Mouse (Mus musculus): ENCODE measurements at regions not wholly inside any gene's neighbourhood (a gene's known extent, or its start where the extent isn't known, plus 50 kb on each side); places are given as distances from the start of the nearest gene placed in this dataset.

GRCm38 (mm10) chr19:14795910-14796309 is 198.1 kb upstream of the Tle4 start:
- no peak for DNase-seq (ENCODE audit: low spot score in 2 of 2)

DNA sequence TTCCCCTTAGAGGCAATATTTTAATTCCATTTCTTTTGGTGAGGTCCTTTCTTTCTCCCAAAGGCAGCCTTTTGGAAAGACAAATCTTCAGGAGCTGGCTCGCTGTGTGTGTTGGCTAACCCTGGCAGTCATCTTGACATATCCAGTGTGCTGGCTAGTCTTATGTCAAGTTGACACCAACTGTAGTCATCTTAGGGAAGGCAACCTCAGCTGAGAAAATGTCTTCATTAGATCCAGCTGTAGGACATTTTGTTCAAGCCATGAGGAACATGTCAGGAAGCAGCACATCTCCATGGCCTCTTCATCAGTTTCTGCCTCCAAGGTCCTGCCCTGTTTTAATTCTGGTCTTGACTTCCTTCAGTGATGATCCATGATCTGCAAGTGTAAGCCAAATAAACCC is 192.1 kb upstream of the Tle4 start:
- no peak for DNase-seq (ENCODE audit: low spot score in 2 of 2)

- no peak for DNase-seq (ENCODE audit: low spot score in 2 of 2)
Measured at GRCm38 (mm10) chr19:14788630-14789029, 190.8 kb upstream of the Tle4 start.

DNA sequence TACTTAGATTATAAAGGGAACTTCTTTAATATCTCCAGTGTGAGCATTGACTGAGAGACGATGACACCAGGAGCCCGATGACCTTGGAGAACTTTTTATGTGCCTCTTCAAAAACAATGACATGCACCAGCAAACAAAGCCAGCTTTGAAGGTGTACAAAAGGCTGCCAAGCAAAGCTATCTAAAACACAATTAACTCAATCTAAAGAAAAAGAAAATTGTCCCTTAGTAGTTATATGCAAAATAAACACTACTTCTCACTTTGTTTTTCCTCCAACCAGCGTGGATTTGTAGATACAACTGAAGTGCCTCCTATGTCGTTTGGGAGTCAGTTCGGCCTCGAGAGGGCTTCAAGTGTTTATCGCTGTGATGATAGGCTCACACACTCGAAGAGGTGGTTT is 189.0 kb upstream of the Tle4 start:
- no peak for DNase-seq (ENCODE audit: low spot score in 2 of 2)

DNA sequence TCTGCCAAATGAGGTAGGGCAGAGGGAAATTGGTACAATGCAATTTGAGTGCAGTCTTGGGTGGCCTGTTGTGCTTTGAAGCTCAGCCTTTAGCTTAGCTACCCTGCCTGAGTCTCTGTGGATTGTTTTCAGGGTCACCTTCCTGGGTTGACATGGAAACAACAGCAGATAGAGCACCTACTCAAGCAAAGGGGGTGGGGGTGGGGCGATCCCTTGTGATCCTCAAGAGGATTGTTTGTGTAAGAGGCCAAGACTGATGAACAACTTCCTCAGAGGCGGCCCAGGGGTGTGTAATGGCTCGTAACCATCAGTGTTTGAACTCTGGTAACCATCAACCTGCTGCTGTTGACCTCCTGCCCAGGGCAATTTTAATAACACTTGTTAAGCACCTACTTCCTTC is 187.8 kb upstream of the Tle4 start:
- no peak for DNase-seq (ENCODE audit: low spot score in 2 of 2)

DNA sequence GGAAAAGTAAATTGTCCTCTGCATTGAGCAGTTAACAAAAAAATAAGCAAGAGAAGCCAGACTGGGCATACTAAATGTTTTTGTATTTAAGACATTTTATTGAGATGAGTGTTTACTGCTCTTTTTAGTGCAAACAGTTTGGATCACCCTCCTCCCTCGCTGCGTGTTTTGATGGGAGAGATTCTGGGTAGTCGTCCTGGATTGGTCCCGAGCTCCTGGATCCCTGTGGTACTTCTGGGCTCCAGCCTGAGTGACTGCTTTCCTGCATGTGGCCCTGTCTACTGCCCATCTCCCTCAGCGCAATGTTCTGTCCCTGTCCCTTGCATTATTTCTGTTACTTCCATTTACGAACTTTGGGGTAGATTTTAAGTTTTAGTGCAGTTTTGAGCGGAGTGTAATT is 179.9 kb upstream of the Tle4 start:
- DNase-seq (ENCODE audit: low spot score in 2 of 2): no peak

DNA sequence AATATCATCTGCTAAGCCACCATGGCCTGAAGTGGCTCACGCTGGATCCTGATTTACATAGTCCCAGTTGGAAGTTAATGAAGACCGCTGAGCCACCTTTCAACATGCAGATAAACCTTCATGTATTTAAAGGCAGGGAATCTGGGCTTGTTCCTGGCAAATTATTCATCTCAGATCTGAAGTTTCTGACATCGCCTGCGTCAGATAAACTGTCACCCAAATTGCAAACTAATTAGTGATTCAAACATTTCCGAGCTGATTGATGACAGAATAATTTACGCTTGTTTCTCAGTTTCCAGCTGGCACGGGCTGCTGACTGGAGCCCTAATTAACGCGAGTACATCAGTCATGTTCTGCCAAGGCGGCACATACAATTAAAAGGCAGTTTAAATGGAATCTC is 179.3 kb upstream of the Tle4 start:
- DNase-seq (ENCODE audit: low spot score in 2 of 2): peak; percentile 12 to 34

DNA sequence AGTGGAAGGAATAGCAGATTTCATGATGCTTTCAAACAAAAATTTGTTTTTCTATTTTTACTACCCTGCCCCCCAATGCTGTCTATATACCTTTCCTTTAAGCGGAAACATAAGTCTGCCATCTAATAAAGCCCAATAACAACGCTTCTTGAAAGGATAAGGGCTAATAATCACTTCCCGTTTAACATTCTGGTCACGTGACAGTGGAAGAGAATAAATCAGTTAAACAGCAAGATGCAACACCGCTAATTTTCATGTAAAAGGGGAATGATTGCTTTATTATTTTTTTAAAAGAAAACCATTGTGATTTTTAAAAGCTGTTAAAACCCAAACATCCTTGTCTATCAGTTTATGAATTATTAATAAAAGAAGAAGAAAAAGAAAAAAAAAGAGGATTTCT is 178.9 kb upstream of the Tle4 start:
- DNase-seq (ENCODE audit: low spot score in 2 of 2): no peak

DNA sequence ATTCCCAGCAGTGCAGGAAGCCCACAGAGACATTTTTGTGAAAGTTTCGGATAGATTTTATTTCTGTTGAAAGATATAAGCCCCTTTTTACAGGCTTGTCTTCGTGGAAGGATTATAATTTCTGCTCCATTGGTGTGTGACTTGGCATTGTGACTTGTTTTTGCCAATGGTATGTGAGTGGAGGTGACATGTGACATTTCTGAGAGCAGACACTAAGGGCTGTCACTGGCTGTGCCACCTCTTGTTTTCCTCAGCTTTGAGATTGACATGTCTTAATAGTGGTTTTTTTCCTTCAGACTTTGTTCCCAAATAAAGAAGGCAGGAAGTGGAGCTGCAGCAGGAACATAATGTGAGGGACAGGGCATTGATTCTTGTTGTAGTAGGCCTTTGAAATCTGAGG is 174.9 kb upstream of the Tle4 start:
- DNase-seq (ENCODE audit: low spot score in 2 of 2): no peak

DNA sequence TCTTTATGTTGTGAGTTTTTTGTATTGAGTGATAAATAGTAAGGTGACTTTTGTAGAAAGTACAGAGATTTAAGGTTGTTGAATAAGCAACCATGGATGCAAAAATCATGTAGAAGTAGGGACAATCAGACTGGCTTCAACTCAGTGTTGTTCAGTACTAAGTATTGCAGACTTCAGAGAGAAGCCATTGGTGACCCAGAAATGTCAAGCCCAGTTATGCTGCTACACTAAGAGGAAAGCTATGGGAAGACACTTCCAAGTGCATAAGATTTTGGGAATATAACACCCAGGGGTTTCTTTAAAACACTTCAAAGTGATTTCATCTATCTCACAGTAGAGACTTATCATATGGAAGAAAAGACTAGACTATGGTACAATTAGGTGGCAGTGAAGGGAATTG is 154.8 kb upstream of the Tle4 start:
- DNase-seq (ENCODE audit: low spot score in 2 of 2): no peak

GRCm38 (mm10) chr19:14742361-14742760 is 144.5 kb upstream of the Tle4 start:
- no peak for DNase-seq (ENCODE audit: low spot score in 2 of 2)

- no peak for DNase-seq (ENCODE audit: low spot score in 2 of 2)
Measured at GRCm38 (mm10) chr19:14740936-14741335, 143.1 kb upstream of the Tle4 start.

DNA sequence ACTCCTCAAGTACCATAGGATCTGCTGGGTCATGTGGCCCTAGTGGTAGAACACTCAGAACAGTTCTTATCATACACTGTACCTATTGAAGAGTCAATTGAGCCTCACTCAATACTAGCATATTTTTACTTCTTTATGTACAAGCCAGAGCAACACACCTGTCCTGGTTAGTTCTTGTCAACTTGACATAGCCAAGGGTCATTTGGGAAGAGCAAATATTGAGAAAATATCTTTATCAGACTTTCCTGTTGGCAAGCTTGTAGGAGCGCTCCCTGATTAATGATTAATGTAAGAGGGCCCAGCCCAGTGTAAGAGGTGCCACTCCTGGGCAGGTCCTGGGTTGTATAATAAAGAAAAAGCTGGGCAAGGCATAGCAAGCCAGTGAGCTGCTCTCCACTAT is 142.3 kb upstream of the Tle4 start:
- no peak for DNase-seq (ENCODE audit: low spot score in 2 of 2)

- no peak for DNase-seq (ENCODE audit: low spot score in 2 of 2)
Measured at GRCm38 (mm10) chr19:14736514-14736913, 138.7 kb upstream of the Tle4 start.

DNA sequence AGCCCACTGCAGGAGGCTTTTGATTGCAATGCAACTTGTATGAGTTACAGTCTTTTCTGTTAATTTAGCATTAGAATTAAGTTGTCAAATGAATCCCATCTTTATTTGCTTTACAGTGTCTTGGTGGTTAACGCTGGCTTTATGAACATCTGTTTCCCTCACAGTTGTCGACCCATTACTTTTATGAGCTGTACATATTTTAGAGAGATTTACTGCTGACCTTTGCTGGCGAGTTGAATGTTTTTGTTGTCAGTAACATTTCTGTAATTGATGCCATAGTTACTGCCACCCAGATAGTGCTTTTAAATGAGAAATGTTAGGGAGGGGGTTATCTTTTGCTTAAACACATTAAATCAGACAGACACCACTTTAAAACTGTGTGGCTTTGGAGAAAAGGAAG is 127.5 kb upstream of the Tle4 start:
- DNase-seq (ENCODE audit: low spot score in 2 of 2): no peak

DNA sequence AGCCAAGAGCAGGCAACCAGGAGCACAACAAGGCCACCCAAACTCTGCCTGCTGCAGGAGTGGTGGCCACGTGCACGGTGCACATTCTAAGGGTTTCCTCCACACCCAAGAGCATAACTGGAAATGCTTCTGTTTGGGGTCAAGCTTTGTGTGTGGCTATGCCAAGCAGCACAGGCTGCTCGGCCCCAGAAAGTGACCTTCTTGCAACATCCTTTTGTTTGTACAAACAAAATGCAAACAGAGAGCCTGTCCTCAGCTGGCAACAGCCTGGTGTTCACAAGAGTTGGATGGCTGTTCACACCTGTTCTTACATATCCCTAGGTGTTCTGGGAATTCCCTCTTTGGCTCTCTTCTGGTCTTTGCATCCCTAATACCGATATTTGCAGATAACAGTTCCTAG is 126.8 kb upstream of the Tle4 start:
- no peak for DNase-seq (ENCODE audit: low spot score in 2 of 2)

DNA sequence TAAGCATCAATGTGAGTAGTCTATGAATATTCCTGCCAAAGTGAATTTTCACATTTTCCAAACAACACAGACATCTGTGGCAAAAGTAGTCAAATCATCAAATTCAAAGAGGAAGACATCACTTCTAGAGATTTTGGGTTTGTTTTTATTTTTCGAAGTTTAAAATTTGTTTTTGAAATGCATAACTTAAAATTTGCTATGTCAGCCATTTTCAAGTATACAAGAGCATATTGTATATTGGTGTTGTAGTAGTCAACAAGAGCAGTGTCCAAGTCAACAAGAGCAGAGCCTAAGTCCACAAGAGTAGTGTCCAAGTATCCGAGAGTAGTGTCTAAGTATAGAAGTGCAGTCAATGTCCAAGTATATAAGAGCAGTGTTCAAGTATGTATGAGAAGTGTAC is 107.9 kb upstream of the Tle4 start:
- no peak for DNase-seq (ENCODE audit: low spot score in 2 of 2)

DNA sequence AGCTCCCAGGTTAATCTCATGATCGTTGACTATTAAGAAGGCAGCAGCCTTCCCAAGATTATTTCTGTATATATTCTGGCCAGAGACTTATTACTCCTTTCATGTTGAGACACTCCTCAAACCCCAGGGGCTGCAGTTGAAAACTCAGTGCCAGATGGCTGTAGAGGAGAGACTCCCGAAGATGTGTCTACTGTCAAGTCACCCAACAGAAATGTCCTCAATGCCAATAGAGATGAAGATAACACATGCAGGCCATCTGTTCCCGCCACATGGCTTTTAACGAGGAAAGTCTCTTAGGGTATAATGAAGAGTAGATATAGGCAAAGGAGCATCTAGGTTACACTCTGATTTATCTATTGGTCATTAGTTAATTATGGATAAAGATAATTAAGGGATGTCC is 103.3 kb upstream of the Tle4 start:
- no peak for DNase-seq (ENCODE audit: low spot score in 2 of 2)

DNA sequence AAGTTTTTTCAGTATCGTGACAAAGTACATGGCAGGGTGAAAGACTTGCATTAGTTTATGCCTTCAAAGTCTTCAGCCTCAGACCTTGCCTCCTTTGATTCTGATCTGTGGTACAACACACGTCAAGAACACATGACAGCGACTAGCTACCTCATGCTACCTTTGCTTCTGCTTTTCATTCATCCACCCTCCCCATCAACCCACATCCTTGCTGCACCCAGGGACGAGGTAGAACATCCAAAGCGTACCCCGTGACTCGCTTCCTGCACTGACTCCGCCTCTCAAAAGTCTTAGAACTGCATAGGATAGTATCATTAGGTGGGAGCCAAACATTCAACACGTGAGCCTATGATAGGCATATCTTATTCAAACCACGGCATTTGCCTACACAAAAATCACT is 97.5 kb upstream of the Tle4 start:
- no peak for DNase-seq (ENCODE audit: low spot score in 2 of 2)

GRCm38 (mm10) chr19:14692183-14692582 is 94.3 kb upstream of the Tle4 start:
- DNase-seq (ENCODE audit: low spot score in 2 of 2): no peak

DNA sequence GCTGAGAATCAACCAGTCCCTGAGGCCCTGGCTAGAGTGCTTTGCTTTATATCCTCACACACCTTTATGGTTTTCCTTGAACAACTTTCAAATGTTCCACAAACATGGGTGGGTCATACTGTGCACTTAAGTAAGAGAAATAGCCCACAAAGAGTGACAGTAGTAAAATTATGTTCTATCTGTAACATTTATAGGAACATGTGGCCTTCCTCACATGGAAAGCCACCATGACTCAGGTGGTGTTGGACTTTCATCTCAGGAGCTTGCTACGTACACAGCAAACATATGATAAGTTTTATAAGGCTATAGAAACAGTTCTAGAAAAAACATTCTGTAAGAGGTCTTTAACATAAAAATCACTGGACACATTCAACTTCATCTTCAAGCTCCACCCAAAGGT is 87.8 kb upstream of the Tle4 start:
- no peak for DNase-seq (ENCODE audit: low spot score in 2 of 2)

DNA sequence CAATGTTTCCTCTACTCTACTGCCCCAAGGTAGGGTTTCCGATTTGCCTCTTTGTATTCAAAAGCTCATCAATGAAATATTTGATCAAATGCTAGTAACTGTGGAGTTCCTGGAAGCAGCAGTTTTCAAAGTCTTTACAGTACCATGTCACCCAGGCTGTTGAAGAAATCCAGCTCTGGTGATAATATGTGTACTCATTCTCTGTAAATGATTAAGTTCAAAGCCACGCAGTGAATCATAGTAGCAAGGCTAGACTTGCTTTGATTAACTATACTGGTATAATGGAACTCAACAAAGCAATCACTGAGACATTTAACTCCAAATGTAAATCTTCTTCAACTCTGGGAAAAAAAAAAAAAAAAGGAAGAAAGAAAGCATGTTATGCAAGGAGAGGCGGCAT is 86.8 kb upstream of the Tle4 start:
- no peak for DNase-seq (ENCODE audit: low spot score in 2 of 2)

DNA sequence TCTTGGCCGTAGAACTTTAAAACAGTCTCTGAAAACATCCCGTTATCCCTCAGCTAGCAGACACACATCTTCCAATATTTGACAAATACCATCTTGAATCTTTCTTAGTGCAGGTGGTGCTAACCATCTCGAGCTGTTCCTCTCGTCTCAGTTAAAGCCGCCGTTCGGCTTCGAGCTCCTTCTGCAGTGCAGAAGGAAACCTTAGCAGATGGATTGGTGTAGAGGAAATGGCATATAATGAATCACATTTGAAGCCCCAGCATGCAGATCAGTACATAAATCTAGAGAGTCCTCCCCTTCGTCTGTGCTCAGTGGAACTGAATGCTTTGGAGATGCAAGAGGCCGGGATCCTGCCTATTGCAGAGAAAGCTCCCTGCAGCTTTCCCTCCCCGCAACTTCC is 83.5 kb upstream of the Tle4 start:
- DNase-seq (ENCODE audit: low spot score in 2 of 2): peak in 1 of 2 experiments; percentile 4

DNA sequence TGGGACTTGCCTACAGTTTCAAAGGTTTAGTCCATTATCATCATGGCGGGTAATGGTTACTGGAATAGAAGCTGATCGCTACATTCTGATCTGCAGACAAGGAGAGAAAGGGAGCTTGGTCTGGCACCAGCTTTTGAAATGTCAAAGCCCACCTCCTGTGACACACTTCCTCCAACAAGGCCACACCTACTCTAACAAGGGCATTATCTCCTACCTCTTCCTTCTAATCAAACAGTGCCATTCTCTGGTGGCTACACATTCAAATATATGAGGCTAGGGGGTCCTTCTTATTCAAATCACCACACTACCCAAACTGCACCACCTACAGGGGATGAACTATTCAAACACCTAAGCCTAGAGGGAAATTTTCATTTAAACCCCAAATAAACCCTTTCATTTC is 81.9 kb upstream of the Tle4 start:
- DNase-seq (ENCODE audit: low spot score in 2 of 2): no peak

- no peak for DNase-seq (ENCODE audit: low spot score in 2 of 2)
Measured at GRCm38 (mm10) chr19:14678584-14678983, 80.7 kb upstream of the Tle4 start.
